Mouse (Mus musculus) heart, adult 2 months (tissue): ENCODE measurements around the gene Macrod2.

Source experiments
- CTCF ChIP-seq: fragments of 200-600 bp; IDR thresholded peaks from 2 replicates; pipeline ENCODE4 v1.8.1; 2022; ENCODE audit warnings: antibody characterized with exemption, mild to moderate bottlenecking, moderate library complexity
- POLR2A ChIP-seq: fragments of 200-500 bp; IDR thresholded peaks from 2 replicates; pipeline ENCODE4 v1.6.1; 2011; ENCODE audit warnings: mild to moderate bottlenecking, low read depth, low read length, control low read depth; ENCODE audit not compliant: insufficient read depth

DNA sequence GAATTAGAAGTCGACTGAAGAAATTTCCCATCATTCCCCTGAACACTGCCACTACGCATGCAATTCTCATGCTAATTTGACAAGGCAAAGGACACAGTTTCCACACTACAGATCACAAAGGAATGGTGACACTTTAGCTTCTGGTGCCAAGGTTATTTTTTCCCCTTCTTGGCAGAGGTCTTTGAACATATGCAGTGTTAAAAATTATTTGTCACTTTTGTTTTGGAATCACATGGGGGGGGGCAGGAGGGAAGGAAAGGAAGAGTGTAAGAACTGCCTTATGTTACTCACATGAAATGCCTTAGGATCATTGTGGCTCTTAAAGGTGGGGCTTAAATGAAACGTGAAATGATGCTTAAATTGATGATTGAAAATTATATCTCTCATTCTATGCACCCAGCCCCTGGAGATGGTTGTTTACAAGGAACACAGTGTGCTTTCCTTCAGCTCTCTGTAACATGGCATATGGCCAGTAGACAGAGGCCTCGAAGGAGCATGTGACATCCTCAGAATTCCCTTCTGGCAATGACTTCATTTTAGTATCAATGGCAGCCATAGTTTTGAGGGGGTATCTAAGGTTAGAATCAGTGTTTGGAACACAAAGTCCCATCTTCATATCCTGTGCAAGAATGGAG, 1422.6 kb downstream of the Macrod2 start:
- TF ChIP-seq POLR2A: no peak
- TF ChIP-seq CTCF: no peak
